Mouse (Mus musculus): ENCODE results near the gene Gm3250.
"Not testable (repeated sequence)": the region's sequence is repeated elsewhere in the genome, so short reads cannot be mapped to it uniquely, and the experiment has no call there.

Gm3250 gene

DNA sequence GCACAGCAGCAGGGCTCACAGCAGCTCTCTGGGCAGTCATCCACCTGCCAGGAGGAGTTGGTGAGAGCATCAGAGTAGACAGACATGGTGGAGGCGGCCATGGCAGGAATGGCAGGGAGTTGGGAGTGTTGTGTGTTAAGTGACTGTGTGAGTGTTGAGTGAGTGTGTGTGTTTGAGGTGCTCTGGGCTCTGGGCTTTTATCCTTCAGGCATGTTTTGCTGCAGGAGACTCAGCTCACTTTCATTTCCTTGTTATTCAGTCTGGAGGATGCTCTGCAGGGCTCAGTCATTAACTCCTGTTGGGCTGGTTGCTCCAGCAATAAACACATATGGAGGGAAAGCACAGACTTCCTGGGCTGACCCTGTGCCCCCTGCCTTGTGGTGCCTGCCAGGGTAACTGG, at the start of gene Gm3250:
Gene Gm3250, minus strand, starts transcription at position 101 of the 400 bp plus-strand sequence.
- DNase-seq (ENCODE audit: low read depth, low spot score), result not testable (repeated sequence)

DNA sequence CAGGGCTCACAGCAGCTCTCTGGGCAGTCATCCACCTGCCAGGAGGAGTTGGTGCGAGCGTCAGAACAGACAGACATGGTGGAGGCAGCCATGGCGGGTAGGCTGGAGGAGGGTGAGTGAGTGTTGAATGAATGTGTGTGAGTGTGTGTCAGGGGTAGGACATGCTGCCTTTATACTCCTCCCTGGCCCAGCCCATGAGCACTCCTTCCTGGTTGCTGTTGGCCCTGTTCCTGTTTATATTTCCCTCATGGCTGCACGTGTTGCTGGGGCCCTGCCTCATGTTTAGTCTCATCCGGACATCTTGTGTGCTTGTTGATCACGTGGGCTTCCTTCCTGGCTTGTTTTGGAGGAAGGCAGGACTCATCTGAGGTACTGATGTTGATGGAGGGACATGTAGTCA, 44.6 kb upstream of the Gm3250 start, which contains the start of gene Krtap10-4:
Gene Krtap10-4, minus strand, starts transcription at position 145 of the 400 bp plus-strand sequence.
- DNase-seq (ENCODE audit: low read depth, low spot score), result no peak

DNA sequence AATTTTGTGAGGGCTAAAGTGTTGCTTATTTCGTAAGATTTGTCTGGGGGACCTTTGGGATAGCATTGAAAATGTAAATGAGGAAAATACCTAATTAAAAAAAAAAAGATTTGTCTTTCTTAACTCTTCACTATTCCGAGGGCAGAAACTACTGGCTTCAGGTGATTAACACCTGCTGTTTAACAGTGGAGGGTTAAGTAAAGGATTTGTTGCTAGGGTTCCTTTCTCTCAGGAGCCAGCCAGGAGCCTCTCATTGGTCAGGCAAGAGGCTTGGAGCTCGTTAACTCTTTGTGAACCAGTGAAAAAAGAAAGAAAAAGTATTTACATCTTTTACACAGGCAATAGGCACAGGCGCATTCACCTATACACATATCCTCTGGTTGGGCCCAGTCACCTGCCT, 36.9 kb upstream of the Gm3250 start:
- DNase-seq (ENCODE audit: low read depth, low spot score), result no peak

DNA sequence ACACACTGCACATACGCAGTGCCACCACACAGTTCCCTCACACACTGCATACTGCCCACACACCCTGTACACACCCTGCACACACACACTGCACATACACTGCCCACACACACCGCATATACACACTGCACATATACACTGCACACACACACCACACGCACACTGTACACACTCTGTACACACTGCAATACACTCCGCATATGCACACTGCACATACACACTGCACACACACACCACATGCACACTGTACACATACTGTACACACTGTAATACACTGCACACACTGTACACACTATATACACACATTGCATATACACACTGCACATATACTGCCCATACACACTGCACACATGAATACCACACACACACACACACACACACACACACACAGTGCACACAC, 36.2 kb upstream of the Gm3250 start:
- no peak for DNase-seq (ENCODE audit: low read depth, low spot score)

DNA sequence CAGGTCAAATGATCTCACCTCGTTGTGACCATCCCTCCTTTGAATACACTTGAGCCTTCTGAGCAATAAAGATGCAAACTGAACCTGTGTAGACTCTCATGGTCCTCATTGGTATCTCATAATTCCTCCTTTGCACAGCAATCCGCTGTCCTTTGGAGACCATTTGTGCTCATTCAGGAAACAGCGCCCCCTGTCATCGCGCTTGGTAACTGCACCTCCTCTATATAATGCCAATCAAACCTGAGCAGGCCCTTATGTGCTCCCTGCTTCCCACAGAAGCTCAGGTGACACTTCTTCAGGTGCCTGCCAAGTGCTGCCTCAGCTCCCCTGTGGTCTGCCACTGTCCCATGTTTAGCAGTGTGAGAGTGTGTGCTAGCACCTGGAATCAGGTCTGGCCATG, 33.2 kb upstream of the Gm3250 start:
- DNase-seq (ENCODE audit: low read depth, low spot score), result peak; percentile 41

DNA sequence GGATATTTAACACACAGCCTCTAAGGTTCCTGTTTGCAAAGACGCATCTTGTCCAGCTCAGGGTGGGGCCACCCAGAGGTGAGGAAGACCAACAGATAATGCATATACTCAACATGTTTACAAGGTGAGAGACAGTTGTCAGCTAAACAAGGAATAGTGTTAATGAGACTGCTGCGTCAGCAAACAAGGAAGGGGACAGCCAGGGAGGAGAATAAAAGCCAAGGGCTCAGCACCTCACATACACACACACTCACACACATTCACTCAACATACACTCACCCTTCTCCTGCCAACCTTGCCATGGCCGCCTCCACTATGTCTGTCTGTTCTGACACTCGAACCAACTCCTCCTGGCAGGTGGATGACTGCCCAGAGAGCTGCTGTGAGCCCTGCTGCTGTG, 32.0 kb upstream of the Gm3250 start, which contains the start of gene Gm2696:
Gene Gm2696, plus strand, starts transcription at position 301 of the 400 bp plus-strand sequence.
- DNase-seq (ENCODE audit: low read depth, low spot score), result no peak

DNA sequence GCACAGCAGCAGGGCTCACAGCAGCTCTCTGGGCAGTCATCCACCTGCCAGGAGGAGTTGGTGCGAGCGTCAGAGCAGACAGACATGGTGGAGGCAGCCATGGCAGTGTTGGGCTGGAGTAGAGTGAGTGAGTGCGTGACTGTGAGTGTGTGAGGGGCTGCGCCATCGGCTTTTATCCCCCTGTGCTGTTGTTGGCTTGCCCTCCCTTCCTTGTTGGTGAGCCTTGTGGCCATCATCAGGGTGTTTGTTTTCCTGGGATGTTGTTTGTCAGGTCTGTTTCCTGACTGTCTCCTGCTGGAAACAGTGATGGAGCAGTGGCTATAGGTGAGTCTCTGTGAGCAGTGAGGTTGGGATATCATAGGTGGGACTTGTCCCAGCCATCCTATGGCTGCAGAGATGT, 29.4 kb upstream of the Gm3250 start, which contains the start of gene Gm9507:
Gene Gm9507, minus strand, starts transcription at position 101 of the 400 bp plus-strand sequence.
- no peak for DNase-seq (ENCODE audit: low read depth, low spot score)

DNA sequence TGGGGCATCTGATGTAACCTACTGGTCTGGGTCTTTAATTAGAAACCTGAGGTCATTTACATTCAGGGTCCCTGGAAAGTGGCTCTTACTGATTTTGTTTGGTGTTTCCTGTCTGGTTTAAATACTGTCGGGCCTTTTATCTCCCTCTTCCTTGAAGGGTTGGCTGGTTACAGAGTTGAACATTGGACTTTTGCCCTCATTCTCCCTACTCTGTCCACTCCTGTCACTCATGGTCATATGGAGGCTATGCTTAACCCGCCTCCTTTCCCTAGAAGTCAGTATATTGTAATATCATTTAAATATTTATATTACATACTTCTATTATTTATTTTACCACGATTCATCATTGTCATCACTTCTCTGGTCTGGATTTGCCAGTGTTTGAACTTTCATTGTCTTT, 21.8 kb upstream of the Gm3250 start:
- DNase-seq (ENCODE audit: low read depth, low spot score), result no peak

DNA sequence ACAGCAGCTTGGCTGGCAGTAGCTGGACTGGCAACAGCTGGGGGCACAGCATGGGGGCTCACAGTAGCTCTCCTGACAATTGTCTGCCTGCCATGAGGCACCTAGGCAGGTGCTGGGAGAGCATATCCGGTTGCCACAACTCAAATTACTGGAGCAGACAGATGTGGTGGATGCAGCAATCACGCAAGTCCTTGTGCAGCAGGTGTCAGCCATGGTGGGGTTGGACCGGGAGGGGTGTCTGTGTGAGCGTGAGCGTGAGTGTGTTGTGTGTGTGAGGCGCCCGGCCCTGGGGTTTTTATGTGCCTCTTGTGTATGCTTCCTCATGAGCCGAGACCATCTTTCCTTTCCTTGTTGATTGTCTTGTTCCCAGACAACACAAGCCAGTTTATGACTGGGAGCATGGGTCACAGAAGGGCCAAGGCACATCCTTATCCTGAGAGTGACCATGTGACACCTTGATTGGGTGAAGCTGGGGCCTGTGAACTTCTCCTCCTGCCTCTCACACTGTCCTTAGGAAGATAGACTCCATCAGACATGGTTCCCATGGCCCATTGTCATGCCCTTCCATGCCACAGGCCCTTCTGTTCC, 16.7 kb upstream of the Gm3250 start, which contains the start of gene Gm19668:
Gene Gm19668, minus strand, starts transcription at position 213 of the 588 bp plus-strand sequence.
- DNase-seq (ENCODE audit: low read depth, low spot score), result peak; percentile 29

DNA sequence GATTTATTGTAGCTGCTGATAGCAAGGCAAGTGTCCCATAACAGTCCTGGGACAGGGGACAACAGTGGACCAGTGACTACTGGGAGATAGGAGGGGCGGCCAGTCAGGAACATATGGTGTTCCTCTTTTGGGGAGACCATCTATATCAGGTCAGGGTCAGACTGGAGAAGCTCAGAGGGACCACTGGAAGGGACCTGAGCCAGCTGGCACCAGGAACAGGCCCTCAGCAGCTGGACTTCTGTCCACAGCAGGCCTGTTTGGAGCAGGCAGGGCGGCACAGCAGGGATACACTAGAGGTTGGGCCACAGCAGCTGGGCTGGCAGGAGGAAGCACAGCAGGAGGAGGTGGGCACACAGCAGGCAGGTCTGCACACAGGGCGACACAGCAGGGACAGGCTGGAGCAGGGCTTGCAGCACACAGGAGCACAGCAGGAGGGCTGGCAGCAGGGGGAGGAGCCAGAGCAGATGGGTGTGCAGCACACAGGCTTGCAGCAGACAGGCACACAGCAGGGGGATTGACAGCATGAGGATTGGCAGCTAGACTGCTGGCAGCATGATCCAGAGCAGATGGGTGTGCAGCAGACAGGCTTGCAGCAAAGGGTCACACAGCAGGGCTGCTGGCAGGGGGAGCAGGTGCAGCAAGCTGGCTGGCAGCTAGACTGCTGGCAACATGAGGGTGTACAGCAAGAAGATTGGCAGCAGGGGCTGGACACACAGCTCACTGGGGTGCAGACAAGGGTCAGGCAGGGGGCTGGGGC, 16.0 kb upstream of the Gm3250 start:
- DNase-seq (ENCODE audit: low read depth, low spot score), result peak; percentile 16

DNA sequence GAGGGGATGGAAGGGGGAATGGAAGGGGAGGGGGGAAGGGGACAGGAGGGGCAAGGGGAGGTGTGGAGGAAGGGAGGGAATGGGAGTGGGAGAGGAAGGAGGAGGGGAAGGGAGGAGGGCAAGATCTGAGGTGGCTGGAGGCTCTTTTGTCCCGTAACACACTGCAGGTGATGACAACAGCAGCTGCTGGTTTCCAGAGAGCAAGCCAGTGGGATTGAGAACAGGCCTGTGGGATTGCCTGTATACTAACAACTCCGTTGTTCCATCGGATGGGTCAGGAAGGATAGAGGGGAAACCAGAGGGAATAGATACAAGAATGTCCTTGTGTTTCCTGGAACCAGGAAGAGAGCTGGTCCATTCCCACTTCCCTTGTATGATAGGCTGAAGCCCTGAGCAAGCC, 15.3 kb upstream of the Gm3250 start:
- DNase-seq (ENCODE audit: low read depth, low spot score), result no peak

DNA sequence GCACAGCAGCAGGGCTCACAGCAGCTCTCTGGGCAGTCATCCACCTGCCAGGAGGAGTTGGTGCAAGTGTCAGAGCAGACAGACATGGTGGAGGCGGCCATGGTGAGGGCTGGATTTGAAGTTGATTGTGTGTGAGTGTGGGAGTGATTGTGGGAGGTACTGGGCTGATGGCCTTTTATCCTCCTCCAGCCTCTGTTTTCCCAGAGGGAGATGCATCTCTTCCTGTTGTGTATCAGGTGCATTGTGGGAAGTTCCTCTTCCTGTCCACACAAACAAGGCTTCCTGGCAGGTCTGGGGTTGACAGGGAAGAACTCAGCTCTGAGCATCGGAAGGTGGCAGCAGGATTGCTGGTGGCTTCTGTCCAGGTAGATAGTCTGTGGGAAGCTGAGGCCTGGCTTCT, 12.6 kb upstream of the Gm3250 start, which contains the start of gene Gm9639:
Gene Gm9639, minus strand, starts transcription at position 101 of the 400 bp plus-strand sequence.
- DNase-seq (ENCODE audit: low read depth, low spot score), result no peak

DNA sequence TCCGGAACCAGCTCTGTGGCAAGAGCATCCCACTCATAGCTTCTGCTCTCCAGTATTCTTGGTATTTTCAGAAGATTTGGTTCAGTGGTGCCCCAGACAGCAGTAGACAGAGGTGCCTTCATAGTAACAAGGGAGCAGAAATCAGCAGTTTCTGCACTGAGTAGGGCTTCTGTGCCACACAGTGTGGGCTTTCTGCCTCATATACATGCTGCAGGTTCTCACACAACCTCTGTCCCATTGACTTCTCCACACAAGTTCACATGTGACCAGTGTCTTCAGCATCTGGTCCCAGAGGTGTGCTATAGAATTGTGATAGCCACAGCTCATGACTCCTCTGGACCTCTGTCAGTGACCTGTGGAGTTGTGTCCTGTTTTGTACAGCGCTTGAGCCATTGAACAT, 6.3 kb upstream of the Gm3250 start:
- no peak for DNase-seq (ENCODE audit: low read depth, low spot score)

DNA sequence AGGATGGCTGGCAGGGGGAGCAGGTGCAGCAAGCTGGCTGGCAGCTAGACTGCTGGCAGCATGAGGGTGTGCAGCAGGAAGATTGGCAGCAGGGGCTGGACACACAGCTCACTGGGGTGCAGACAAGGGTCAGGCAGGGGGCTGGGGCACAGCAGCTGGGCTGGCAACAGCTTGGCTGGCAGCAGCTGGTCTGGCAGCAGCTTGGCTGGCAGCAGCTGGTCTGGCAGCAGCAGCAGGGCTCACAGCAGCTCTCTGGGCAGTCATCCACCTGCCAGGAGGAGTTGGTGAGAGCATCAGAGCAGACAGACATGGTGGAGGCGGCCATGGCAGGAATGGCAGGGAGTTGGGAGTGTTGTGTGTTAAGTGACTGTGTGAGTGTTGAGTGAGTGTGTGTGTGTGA, 5.5 kb upstream of the Gm3250 start, which contains the start of gene Gm7137:
Gene Gm7137, minus strand, starts transcription at position 325 of the 400 bp plus-strand sequence.
- not testable (repeated sequence) for DNase-seq (ENCODE audit: low read depth, low spot score)

DNA sequence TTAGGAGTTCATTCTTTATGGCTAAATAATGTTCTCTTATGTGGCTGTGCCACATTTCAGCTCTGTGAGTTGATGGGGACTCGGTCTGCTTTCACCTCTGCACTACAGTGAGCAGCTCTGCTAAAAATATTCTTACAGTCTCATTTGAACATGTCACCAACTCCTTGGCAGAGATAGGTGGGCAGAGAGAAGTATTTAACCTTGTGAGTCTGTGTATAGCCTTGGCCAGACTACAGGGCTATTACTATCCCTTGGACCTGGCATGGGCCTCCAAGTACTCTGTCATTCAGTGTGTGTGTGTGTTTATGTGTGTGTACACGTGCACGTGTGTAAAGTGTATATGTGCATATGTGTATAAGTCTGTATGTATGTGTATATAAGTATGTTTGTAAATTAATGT, 1.1 kb upstream of the Gm3250 start:
- DNase-seq (ENCODE audit: low read depth, low spot score), result not testable (repeated sequence)

DNA sequence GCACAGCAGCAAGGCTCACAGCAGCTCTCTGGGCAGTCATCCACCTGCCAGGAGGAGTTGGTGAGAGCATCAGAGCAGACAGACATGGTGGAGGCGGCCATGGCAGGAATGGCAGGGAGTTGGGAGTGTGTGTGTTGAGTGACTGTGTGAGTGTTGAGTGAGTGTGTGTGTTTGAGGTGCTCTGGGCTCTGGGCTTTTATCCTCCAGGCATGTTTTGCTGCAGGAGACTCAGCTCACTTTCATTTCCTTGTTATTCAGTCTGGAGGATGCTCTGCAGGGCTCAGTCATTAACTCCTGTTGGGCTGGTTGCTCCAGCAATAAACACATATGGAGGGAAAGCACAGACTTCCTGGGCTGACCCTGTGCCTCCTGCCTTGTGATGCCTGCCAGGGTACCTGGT, 5.5 kb downstream of the Gm3250 start, which contains the start of gene Gm7138:
Gene Gm7138, minus strand, starts transcription at position 101 of the 400 bp plus-strand sequence.
- not testable (repeated sequence) for DNase-seq (ENCODE audit: low read depth, low spot score)

DNA sequence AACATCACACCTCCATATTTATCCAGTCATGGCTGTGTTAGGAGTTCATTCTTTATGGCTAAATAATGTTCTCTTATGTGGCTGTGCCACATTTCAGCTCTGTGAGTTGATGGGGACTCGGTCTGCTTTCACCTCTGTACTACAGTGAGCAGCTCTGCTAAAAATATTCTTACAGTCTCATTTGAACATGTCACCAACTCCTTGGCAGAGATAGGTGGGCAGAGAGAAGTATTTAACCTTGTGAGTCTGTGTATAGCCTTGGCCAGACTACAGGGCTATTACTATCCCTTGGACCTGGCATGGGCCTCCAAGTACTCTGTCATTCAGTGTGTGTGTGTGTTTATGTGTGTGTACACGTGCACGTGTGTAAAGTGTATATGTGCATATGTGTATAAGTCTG, 10.2 kb downstream of the Gm3250 start:
- DNase-seq (ENCODE audit: low read depth, low spot score), result not testable (repeated sequence)

DNA sequence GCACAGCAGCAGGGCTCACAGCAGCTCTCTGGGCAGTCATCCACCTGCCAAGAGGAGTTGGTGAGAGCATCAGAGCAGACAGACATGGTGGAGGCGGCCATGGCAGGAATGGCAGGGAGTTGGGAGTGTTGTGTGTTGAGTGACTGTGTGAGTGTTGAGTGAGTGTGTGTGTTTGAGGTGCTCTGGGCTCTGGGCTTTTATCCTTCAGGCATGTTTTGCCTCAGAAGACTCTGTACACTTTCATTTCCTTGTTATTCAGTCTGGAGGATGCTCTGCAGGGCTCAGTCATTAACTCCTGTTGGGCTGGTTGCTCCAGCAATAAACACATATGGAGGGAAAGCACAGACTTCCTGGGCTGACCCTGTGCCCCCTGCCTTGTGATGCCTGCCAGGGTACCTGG, 11.1 kb downstream of the Gm3250 start, which contains the start of gene Gm3238:
Gene Gm3238, minus strand, starts transcription at position 101 of the 400 bp plus-strand sequence.
- DNase-seq (ENCODE audit: low read depth, low spot score), result not testable (repeated sequence)

DNA sequence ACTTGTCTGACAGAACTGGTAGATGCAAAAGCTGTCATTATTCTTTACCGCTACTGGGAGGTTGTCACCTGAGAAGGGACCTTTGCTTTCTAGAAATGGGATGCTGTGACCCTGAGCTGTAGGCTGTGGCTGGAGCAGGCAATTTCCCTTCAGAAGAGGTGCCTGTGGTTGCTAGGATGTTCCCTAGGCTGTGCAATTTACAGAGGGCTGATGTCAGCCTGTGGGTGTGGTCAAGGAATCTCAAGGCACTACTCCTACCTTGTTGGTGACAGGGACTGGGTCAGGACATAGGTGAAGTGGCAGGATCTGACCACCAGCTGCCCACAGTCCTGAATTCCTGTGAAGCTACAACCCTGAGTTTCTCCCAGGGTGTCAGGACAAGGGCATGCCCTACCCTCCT, 12.6 kb downstream of the Gm3250 start:
- DNase-seq (ENCODE audit: low read depth, low spot score), result no peak

DNA sequence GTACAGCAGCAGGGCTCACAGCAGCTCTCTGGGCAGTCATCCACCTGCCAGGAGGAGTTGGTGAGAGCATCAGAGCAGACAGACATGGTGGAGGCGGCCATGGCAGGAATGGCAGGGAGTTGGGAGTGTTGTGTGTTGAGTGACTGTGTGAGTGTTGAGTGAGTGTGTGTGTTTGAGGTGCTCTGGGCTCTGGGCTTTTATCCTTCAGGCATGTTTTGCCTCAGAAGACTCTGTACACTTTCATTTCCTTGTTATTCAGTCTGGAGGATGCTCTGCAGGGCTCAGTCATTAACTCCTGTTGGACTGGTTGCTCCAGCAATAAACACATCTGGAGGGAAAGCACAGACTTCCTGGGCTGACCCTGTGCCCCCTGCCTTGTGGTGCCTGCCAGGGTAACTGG, 22.8 kb downstream of the Gm3250 start, which contains the start of gene Gm3233:
Gene Gm3233, minus strand, starts transcription at position 101 of the 400 bp plus-strand sequence.
- not testable (repeated sequence) for DNase-seq (ENCODE audit: low read depth, low spot score)

DNA sequence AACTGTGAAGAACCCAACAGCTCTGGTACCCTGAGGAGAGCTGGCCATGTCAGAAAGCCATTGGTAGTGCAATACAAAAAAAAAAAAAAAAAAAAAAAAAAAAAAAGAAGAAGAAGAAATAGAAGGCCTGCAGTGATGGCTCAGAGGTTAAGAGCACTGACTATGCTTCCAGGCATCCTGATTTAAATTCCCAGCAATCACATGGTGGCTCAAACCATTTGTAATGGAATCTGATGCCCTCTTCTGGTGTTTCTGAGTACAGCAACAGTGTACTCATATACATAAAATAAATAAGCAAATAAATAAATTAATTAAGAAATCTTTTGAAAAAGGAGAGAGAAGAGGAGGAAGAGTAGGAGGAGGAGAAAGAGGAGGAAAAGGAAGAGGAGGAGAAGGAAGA, 28.9 kb downstream of the Gm3250 start:
- DNase-seq (ENCODE audit: low read depth, low spot score), result no peak

DNA sequence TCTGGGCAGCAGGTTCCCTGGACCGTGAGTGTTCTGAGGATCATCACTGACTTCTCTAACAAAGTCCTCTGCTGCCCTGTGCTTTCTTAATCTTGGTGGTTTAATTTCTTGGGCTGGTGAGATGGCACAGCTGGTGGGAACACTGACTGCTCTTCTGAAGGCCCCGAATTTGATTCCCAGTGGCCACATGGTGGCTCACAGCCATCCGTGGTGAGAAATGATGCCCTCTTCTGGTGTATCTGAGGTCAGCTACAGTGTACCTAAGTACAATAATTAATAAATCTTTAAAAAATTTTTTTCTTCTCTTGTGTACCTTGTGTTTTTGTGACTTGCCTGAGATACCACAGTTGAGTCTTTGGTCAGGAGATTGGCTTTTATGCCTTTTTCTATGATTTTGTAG, 30.0 kb downstream of the Gm3250 start:
- not testable (repeated sequence) for DNase-seq (ENCODE audit: low read depth, low spot score)
